Mouse (Mus musculus) forebrain, embryonic 16.5 days (tissue): ENCODE data around the gene Kcnt2. TPM values are rescaled to one million over a fixed set of nuclear protein-coding genes. Genes with fewer than 3 reads are reported as not detected.

ENCODE experiments used
- ATAC-seq: fragments of 200-750 bp; cut with Nextera tagmentation; 2 replicates; pipeline ENCODE4 v1.8.0; 2017; ENCODE audit warnings: mild to moderate bottlenecking, moderate library complexity
- H3K27ac ChIP-seq: fragments of 300-500 bp; sonication (generic); 2 replicates; pipeline ENCODE4 v1.5.1; 2014; ENCODE audit warnings: low read length, control low read depth
- H3K27me3 ChIP-seq: fragments of 300-500 bp; sonication (generic); replicated peaks from 2 replicates; pipeline ENCODE4 v1.6.1; 2014; ENCODE audit warnings: low read length; ENCODE audit not compliant: control insufficient read depth, insufficient read depth
- H3K36me3 ChIP-seq: fragments of 300-500 bp; sonication (generic); 2 replicates; pipeline ENCODE4 v1.6.1; 2014; ENCODE audit not compliant: control insufficient read depth, insufficient read depth
- H3K4me1 ChIP-seq: fragments of 300-500 bp; sonication (generic); replicated peaks from 2 replicates; pipeline ENCODE4 v1.6.1; 2014; ENCODE audit warnings: low read length; ENCODE audit not compliant: control insufficient read depth, insufficient read depth
- H3K4me2 ChIP-seq: fragments of 300-500 bp; sonication (generic); 2 replicates; pipeline ENCODE4 v1.6.1; 2014; ENCODE audit warnings: mild to moderate bottlenecking, low read length, control low read depth
- H3K4me3 ChIP-seq: fragments of 300-500 bp; sonication (generic); replicated peaks from 2 replicates; pipeline ENCODE4 v1.5.1; 2014; ENCODE audit warnings: mild to moderate bottlenecking, low read length, control low read depth
- H3K9ac ChIP-seq: fragments of 300-500 bp; sonication (generic); replicated peaks from 2 replicates; pipeline ENCODE4 v1.6.1; 2014; ENCODE audit warnings: low read depth, low read length, control low read depth
- H3K9me3 ChIP-seq: fragments of 300-500 bp; sonication (generic); 2 replicates; pipeline ENCODE4 v1.6.1; 2016; ENCODE audit warnings: low read length; ENCODE audit not compliant: control insufficient read depth
- WGBS: fragments of 180-500 bp; shearing (Covaris S2); extraction: QIAGEN DNeasy Blood & Tissue Kit; methylation state at CpG from one replicate; pipeline ENCODE4 v1.1.7; 2014; 5-methylcytosine and 5-hydroxymethylcytosine counted together
- polyA plus RNA-seq: library from polyadenylated mRNA; unstranded; fragments of >200 nt; fragmentation: Nextera tagmentation; extraction: Ambion mirVana; gene quantifications from 2 replicates; pipeline ENCODE4 v1.2.1, GENCODE M21; 2015

Gene Kcnt2
- polyA plus RNA-seq, 1 experiment from 2014 or later, result 2.8 TPM

DNA sequence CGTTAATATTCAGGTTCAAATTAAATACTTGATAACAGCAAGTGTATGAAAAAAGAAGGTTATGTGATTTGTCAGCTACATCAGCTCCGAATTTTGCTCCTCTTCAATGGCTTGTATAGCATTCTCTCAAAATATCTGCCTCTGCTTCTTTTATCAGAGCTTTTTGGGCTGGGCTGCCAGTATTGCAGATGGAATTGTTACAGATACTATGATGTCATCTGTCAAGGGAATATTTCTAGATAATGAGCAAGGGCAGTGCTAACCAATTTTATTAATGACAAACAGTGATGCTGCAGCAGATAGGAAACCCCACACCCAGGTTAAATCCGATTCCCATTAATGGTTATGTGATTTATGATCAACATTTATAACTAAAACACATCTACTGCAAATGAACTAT is 87.7 kb downstream of the Kcnt2 start:
- H3K27me3 ChIP-seq, result no peaks in the 10 kb centered on the region
- 88% methylated on average over 3 of the region's 3 CpGs for WGBS
- no peak overlapping the region for H3K27ac ChIP-seq

DNA sequence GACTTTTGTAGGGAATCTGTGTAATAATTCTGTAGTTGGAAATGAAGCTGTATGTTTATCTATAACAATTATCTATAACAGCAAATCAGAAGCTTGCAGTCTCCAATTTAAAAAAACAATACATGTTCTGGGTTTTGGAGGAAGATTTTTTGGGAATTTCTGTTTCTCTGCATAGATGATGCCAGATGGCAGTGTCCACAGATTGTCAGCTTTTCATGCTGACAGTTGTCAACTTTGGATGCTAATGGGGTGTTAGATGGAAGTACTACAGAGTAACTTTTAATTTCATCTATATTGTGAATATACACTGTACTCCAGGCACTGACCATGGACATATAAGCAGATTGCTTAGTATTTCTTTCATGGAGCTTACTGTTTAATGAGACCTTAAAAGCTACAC is 92.5 kb downstream of the Kcnt2 start:
- Histone ChIP-seq H3K9ac (no peak overlapping the region), H3K4me2 (no peak overlapping the region), H3K36me3 (no peaks in the 10 kb centered on the region), H3K27ac (no peak overlapping the region), H3K4me3 (no peak overlapping the region), H3K4me1 (no peaks in the 10 kb centered on the region), H3K9me3 (no peaks in the 10 kb centered on the region), H3K27me3 (no peaks in the 10 kb centered on the region)
- ATAC-seq, result no peak

More for the DNA sequence above, 87.7 kb downstream of the Kcnt2 start:
- Histone ChIP-seq H3K36me3 (no peaks in the 10 kb centered on the region), H3K4me3 (no peak overlapping the region), H3K4me1 (no peaks in the 10 kb centered on the region), H3K4me2 (no peak overlapping the region), H3K9me3 (no peaks in the 10 kb centered on the region), H3K9ac (no peak overlapping the region)
- ATAC-seq, result no peak

DNA sequence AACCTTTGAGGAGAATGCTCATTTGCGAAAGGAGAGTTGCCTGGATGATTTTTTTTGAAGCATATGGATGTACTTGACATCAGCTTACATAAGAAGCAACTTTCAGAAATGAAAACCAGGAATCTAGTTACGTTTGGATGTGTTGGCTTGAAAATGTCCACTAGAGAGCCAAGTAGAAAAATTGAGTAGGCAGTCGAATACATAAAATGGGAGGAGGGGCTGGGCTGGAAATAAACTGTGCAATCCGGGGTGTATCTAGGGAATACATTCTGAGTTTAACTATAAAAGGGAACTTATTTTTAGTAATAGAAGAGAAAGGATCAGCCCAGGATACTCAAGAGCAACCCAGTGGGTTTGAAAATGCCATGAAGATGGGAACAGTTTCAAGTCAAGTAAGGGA is 93.4 kb downstream of the Kcnt2 start:
- no peak overlapping the region for H3K27ac ChIP-seq
- no peak for ATAC-seq
- no peaks in the 10 kb centered on the region for H3K27me3 ChIP-seq
- H3K4me3 ChIP-seq, result no peak overlapping the region
- no peaks in the 10 kb centered on the region for H3K4me1 ChIP-seq
- 71% methylated on average over 4 of the region's 4 CpGs for WGBS
- no peak overlapping the region for H3K4me2 ChIP-seq
- H3K36me3 ChIP-seq, result no peaks in the 10 kb centered on the region
- no peaks in the 10 kb centered on the region for H3K9me3 ChIP-seq
- H3K9ac ChIP-seq, result no peak overlapping the region

DNA sequence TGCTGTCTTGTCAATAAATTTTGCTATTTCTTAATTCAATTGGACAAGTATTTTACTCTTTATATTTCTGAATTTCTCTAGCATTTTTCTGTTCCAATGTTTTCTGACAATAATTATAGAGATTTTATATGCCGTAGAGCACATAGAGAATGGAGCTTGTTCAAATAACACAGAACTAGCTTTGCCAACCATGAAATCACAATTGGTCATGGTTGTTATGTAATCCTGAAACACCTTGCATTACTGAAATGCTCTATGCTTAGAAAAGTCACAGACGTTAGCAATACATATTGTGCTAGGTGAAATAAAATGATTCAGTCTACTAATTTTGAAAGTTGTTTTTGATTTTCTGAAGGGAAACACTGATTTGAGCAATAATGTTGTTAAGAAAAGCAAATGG is 118.8 kb downstream of the Kcnt2 start:
- H3K27ac ChIP-seq, result no peak overlapping the region
- H3K4me3 ChIP-seq, result no peak overlapping the region
- 84% methylated on average over 2 of the region's 2 CpGs for WGBS
- no peaks in the 10 kb centered on the region for H3K4me1 ChIP-seq
- ATAC-seq, result no peak
- H3K4me2 ChIP-seq, result no peak overlapping the region
- no peak overlapping the region for H3K9ac ChIP-seq
- H3K27me3 ChIP-seq, result no peaks in the 10 kb centered on the region
- H3K36me3 ChIP-seq, result no peaks in the 10 kb centered on the region
- no peaks in the 10 kb centered on the region for H3K9me3 ChIP-seq

DNA sequence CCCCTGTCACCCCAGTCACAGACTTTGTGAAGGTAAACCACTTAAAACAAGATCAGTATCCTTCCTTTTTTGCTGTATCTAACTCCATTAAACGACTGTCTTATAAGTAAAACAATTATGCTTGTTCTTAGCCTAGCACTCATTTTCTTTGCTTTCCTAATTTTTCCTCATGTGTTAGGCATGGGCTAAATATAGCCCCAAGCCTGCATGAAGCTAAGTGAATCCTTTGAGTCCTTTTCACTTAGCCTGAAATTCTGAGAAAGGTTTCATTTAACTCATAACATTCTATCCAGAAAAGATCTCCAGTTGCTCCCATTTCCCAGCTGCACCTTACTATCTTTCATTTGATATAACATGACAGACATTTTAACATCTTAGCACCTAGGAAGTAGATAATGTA is 127.6 kb downstream of the Kcnt2 start:
- Histone ChIP-seq H3K4me2 (no peak overlapping the region), H3K27ac (no peak overlapping the region), H3K9ac (no peak overlapping the region), H3K9me3 (no peaks in the 10 kb centered on the region), H3K4me3 (no peak overlapping the region), H3K36me3 (no peaks in the 10 kb centered on the region), H3K4me1 (no peaks in the 10 kb centered on the region), H3K27me3 (no peaks in the 10 kb centered on the region)
- 79% methylated on average over 1 of the region's 1 CpGs for WGBS
- no peak for ATAC-seq

DNA sequence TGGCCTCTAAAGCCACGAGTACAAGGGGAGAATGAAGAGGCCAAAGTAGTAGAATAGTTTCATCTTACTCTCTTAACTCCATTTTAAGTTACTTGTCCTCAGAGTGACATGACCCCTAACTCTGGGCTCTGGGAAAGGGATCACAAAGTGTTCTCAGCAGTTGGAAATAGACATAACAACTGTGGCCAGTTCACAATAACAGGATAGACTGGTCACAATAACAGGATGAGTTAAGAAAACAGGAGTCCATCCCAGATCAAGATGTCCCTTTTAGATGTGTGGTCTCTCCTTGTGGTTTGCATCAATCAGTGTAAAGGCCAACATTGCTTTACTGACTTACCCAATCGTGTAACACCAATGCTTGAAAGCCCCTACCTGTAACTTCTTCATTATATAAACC is 132.8 kb downstream of the Kcnt2 start:
- Histone ChIP-seq H3K36me3 (no peaks in the 10 kb centered on the region), H3K27me3 (no peaks in the 10 kb centered on the region), H3K9ac (no peak overlapping the region), H3K4me3 (no peak overlapping the region), H3K4me2 (no peak overlapping the region), H3K9me3 (no peaks in the 10 kb centered on the region), H3K27ac (no peak overlapping the region), H3K4me1 (no peaks in the 10 kb centered on the region)
- WGBS, result 80% methylated on average over 2 of the region's 2 CpGs
- no peak for ATAC-seq

DNA sequence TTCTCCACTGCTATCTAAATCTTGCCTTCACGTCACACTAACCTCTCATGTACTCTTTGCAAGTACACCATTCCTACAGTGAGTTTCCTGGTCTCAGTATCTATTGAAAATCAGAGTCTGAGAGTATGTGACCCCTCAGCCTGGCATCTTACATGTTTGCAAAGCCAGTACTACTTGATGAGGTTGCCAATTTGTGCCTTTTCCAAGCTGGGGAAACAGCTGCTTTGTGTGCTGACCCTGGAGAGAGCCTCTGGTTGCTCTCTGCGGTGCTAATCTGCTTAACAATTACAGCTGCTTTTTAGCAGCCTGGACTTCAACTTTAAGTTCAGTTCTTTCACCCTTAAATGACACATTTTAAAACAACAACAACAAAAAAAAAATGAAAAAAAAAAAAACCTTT is 133.6 kb downstream of the Kcnt2 start:
- no peak overlapping the region for H3K4me3 ChIP-seq
- H3K4me1 ChIP-seq, result no peaks in the 10 kb centered on the region
- H3K36me3 ChIP-seq, result no peaks in the 10 kb centered on the region
- H3K27ac ChIP-seq, result no peak overlapping the region
- H3K9me3 ChIP-seq, result no peaks in the 10 kb centered on the region
- H3K9ac ChIP-seq, result no peak overlapping the region
- ATAC-seq, result no peak
- 44% methylated on average over 2 of the region's 2 CpGs for WGBS
- no peaks in the 10 kb centered on the region for H3K27me3 ChIP-seq
- H3K4me2 ChIP-seq, result no peak overlapping the region

DNA sequence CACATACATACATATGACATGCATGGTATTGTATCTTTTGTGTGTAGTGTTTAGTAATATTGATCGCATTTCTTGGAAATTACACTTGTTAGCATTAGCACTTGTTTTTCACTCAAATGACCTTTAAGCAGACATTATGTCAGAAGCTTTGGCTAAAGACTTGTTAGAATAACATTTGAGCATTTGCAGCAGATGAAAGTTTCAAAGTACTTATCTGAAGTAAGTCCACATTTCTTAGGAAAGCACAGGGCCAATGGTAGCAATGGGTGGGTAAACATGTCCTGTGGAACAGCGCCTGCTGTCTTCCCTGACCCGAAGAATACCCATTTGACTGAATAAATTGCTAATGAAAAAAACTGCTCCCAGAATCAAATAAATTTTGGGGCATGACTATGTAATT is 135.1 kb downstream of the Kcnt2 start:
- no peak for ATAC-seq
- Histone ChIP-seq H3K36me3 (no peaks in the 10 kb centered on the region), H3K27ac (no peak overlapping the region), H3K27me3 (no peaks in the 10 kb centered on the region), H3K9ac (no peak overlapping the region), H3K9me3 (no peaks in the 10 kb centered on the region), H3K4me1 (no peaks in the 10 kb centered on the region), H3K4me2 (no peak overlapping the region), H3K4me3 (no peak overlapping the region)
- 88% methylated on average over 3 of the region's 3 CpGs for WGBS

DNA sequence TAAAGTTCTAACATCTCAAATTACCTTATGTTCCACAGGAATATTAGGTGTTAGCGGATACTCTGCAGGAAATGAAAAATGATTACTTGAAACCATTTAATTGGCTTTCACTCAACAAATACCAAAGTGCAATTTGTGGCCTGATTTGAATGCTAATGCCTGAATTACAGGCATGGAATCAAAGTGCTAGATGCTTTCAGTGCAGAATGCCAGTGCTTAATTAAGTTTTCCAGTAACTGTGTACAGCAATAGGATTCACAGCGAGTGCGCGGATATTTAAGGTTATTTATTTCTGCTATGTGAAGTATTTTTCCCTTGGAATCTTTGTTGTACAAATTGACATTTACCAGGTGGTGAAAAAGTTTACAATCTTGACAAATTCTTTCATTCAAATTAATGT is 144.3 kb downstream of the Kcnt2 start:
- Histone ChIP-seq H3K27me3 (no peaks in the 10 kb centered on the region), H3K9me3 (no peaks in the 10 kb centered on the region), H3K27ac (no peak overlapping the region), H3K9ac (no peak overlapping the region), H3K4me1 (no peaks in the 10 kb centered on the region), H3K36me3 (no peaks in the 10 kb centered on the region), H3K4me2 (no peak overlapping the region), H3K4me3 (no peak overlapping the region)
- no peak for ATAC-seq
- WGBS, result 38% methylated on average over 4 of the region's 4 CpGs

DNA sequence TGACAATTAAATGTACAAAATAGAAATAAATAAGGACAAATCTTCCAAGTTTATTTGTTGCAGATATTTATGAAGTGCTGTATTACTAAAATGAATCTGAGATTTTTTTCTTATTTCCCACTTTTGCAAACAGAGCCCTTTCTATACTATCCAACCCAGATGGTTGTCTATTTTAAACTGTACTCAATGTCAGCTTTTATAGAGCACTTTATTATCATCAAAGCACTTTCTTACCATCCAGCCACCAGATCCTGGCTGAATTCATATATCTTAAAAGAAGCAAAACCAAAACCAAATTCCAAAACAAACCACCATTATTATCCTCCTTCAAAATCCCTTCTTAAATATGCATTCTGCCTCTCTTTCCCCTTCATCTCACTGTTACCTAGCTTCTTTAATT is 151.8 kb downstream of the Kcnt2 start:
- Histone ChIP-seq H3K27me3 (no peaks in the 10 kb centered on the region), H3K36me3 (no peaks in the 10 kb centered on the region), H3K27ac (no peak overlapping the region), H3K4me1 (no peaks in the 10 kb centered on the region), H3K4me2 (no peak overlapping the region), H3K9me3 (no peaks in the 10 kb centered on the region), H3K4me3 (no peak overlapping the region), H3K9ac (no peak overlapping the region)
- ATAC-seq, result no peak
